Mouse (Mus musculus) liver, postnatal 0 days (tissue): ENCODE measurements at regions not wholly inside any gene's neighbourhood (a gene's known extent, or its start where the extent isn't known, plus 50 kb on each side); places are given as distances from the start of the nearest gene placed in this dataset.

Experiments
- ATAC-seq: fragments of 200-750 bp; cut with Nextera tagmentation; 2 replicates; pipeline ENCODE4 v1.8.0; 2017; ENCODE audit warnings: mild to moderate bottlenecking, moderate library complexity
- DNase-seq: peaks from one replicate; pipeline ENCODE4 v3.0.0-alpha.2; 2016
- H3K27ac ChIP-seq: fragments of 300-500 bp; sonication (generic); 2 replicates; pipeline ENCODE4 v1.5.1; 2014; ENCODE audit warnings: antibody characterized with exemption, moderate library complexity, mild to moderate bottlenecking, low read depth
- H3K27me3 ChIP-seq: fragments of 300-500 bp; sonication (generic); 2 replicates; pipeline ENCODE4 v1.6.1; 2014; ENCODE audit warnings: low read length, control low read depth, mixed read lengths; ENCODE audit not compliant: insufficient read depth
- H3K36me3 ChIP-seq: fragments of 300-500 bp; sonication (generic); replicated peaks from 2 replicates; pipeline ENCODE4 v1.6.1; 2014; ENCODE audit warnings: mild to moderate bottlenecking, control low read depth, low read length, moderate library complexity, mixed read lengths; ENCODE audit not compliant: insufficient read depth
- H3K4me1 ChIP-seq: fragments of 300-500 bp; sonication (generic); 2 replicates; pipeline ENCODE4 v1.6.1; 2014; ENCODE audit warnings: antibody characterized with exemption, mild to moderate bottlenecking, control low read depth; ENCODE audit not compliant: insufficient read depth
- H3K4me2 ChIP-seq: fragments of 300-500 bp; sonication (generic); 2 replicates; pipeline ENCODE4 v1.6.1; 2014; ENCODE audit warnings: low read depth, mild to moderate bottlenecking, low read length, moderate library complexity, mixed read lengths
- H3K4me3 ChIP-seq: fragments of 300-500 bp; sonication (generic); 2 replicates; pipeline ENCODE4 v1.5.1; 2014; ENCODE audit warnings: low read depth, low read length
- H3K9ac ChIP-seq: fragments of 300-500 bp; sonication (generic); replicated peaks from 2 replicates; pipeline ENCODE4 v1.6.1; 2014; ENCODE audit warnings: mild to moderate bottlenecking, moderate library complexity
- H3K9me3 ChIP-seq: fragments of 300-500 bp; sonication (generic); 2 replicates; pipeline ENCODE4 v1.6.1; 2016; ENCODE audit warnings: mild to moderate bottlenecking, control low read depth, low read length, mixed read lengths
- CTCF ChIP-seq: sonication (generic); IDR thresholded peaks from 2 replicates; pipeline ENCODE4 v1.5.1; 2016; ENCODE audit warnings: antibody characterized with exemption, low read depth
- EP300 ChIP-seq: IDR thresholded peaks from 2 replicates; pipeline ENCODE4 v1.6.1; 2016; ENCODE audit warnings: antibody characterized with exemption, low read depth, mild to moderate bottlenecking
- WGBS: fragments of 180-500 bp; shearing (Covaris S2); extraction: QIAGEN DNeasy Blood & Tissue Kit; methylation state at CpG from one replicate; pipeline ENCODE4 v1.1.7; 2014; ENCODE audit not compliant: insufficient replicate concordance; 5-methylcytosine and 5-hydroxymethylcytosine counted together

GRCm38 (mm10) chr17:85844486-85844885, 156.4 kb upstream of the Six2 start:
- 82% methylated on average over 13 of the region's 13 CpGs for whole genome bisulfite sequencing
- H3K4me3 ChIP-seq, result no peak overlapping the region
- no peaks in the 10 kb centered on the region for H3K36me3 ChIP-seq
- no peak overlapping the region for H3K4me2 ChIP-seq
- H3K27ac ChIP-seq, result no peak overlapping the region
- no peaks in the 10 kb centered on the region for H3K27me3 ChIP-seq
- no peaks in the 10 kb centered on the region for H3K9me3 ChIP-seq
- DNase-seq, result no peak
- no peak overlapping the region for H3K9ac ChIP-seq
- TF ChIP-seq CTCF, result no peak
- TF ChIP-seq EP300, result no peak
- H3K4me1 ChIP-seq, result no peaks in the 10 kb centered on the region
- ATAC-seq, result no peak

DNA sequence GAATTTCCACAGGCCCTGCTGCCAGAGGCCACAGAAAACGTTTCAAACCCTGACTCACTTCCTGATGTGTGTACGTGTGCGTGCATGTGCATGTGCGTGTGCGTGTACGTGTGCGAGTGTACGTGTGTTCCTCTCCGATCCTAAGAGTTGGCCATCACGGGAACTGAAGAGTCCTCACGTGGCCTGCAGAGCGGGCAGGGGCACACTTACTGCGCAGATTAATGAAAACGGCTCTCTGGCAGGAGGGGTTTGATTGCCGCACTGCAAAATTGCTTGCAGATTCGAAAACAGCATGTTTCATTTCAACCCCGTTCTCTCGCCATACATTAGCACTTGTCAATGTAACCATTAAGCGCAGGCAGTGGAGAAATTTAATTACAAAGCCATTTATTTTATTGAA, 135.0 kb upstream of the Six2 start:
- Histone ChIP-seq H3K36me3 (no peaks in the 10 kb centered on the region), H3K9ac (no peak overlapping the region), H3K27ac (no peak overlapping the region), H3K4me3 (no peak overlapping the region), H3K4me2 (no peak overlapping the region), H3K4me1 (no peaks in the 10 kb centered on the region), H3K27me3 (no peaks in the 10 kb centered on the region), H3K9me3 (0 out of 2 replicates have a peak, but pooled peaks cover 5% of the 10 kb centered on the region)
- ATAC-seq, result no peak
- no peak for DNase-seq
- WGBS, result 83% methylated on average over 19 of the region's 19 CpGs
- TF ChIP-seq CTCF, result no peak
- no peak for TF ChIP-seq EP300

GRCm38 (mm10) chr17:85821861-85822260, 133.8 kb upstream of the Six2 start:
- TF ChIP-seq CTCF (no peak), EP300 (no peak)
- no peaks in the 10 kb centered on the region for H3K36me3 ChIP-seq
- WGBS, result 64% methylated on average over 4 of the region's 4 CpGs

GRCm38 (mm10) chr17:85818098-85818855, 130.2 kb upstream of the Six2 start:
- Histone ChIP-seq H3K36me3 (no peaks in the 10 kb centered on the region), H3K4me2 (no peak overlapping the region), H3K27me3 (no peaks in the 10 kb centered on the region), H3K9me3 (0 out of 2 replicates have a peak, but pooled peaks cover 5% of the 10 kb centered on the region), H3K4me3 (no peak overlapping the region), H3K4me1 (no peaks in the 10 kb centered on the region), H3K9ac (no peak overlapping the region), H3K27ac (no peak overlapping the region)
- no peak for DNase-seq
- no peak for ATAC-seq
- TF ChIP-seq CTCF, result no peak
- TF ChIP-seq EP300, result no peak
- WGBS, result 78% methylated on average over 17 of the region's 17 CpGs

More at GRCm38 (mm10) chr17:85821861-85822260, 133.8 kb upstream of the Six2 start:
- H3K9ac ChIP-seq, result no peak overlapping the region
- no peak overlapping the region for H3K27ac ChIP-seq
- 0 out of 2 replicates have a peak, but pooled peaks cover 5% of the 10 kb centered on the region for H3K9me3 ChIP-seq
- no peaks in the 10 kb centered on the region for H3K27me3 ChIP-seq
- DNase-seq (no peak), ATAC-seq (no peak)
- H3K4me2 ChIP-seq, result no peak overlapping the region
- H3K4me3 ChIP-seq, result no peak overlapping the region
- no peaks in the 10 kb centered on the region for H3K4me1 ChIP-seq

GRCm38 (mm10) chr17:85816521-85816920, 128.4 kb upstream of the Six2 start:
- H3K9me3 ChIP-seq, result 0 out of 2 replicates have a peak, but pooled peaks cover 5% of the 10 kb centered on the region
- H3K27me3 ChIP-seq, result no peaks in the 10 kb centered on the region
- no peak overlapping the region for H3K4me2 ChIP-seq
- WGBS, result 78% methylated on average over 8 of the region's 8 CpGs
- no peaks in the 10 kb centered on the region for H3K4me1 ChIP-seq
- ATAC-seq, result no peak
- H3K9ac ChIP-seq, result no peak overlapping the region
- H3K27ac ChIP-seq, result no peak overlapping the region
- H3K4me3 ChIP-seq, result no peak overlapping the region
- TF ChIP-seq CTCF (no peak), EP300 (no peak)
- no peaks in the 10 kb centered on the region for H3K36me3 ChIP-seq
- DNase-seq, result no peak

DNA sequence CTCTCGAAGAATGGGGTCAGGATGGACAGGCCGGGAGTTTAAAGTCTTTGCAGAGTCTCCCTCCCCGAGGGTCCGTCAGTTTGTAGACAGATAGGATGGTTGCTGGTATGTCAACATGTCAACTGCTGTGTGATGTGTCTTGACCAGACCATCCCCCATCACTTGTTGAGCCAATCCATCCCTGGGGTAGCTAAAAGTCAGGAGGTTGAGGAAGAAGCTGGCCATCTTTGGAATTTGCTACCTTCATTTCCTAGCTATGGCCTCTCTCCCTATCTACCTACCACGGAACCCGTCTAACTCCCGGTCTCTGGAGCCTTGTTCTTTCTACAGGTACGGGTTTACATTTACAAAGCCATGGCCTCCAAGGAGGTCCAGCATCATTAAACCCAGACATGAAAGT, 128.0 kb upstream of the Six2 start:
- ATAC-seq (no peak), DNase-seq (no peak)
- Histone ChIP-seq H3K9me3 (0 out of 2 replicates have a peak, but pooled peaks cover 5% of the 10 kb centered on the region), H3K4me3 (no peak overlapping the region), H3K27ac (no peak overlapping the region), H3K36me3 (no peaks in the 10 kb centered on the region), H3K9ac (no peak overlapping the region), H3K4me2 (no peak overlapping the region), H3K27me3 (no peaks in the 10 kb centered on the region), H3K4me1 (no peaks in the 10 kb centered on the region)
- TF ChIP-seq EP300, result no peak
- WGBS, result 82% methylated on average over 8 of the region's 8 CpGs
